Mouse (Mus musculus) thymus, adult 2 months (tissue): Measurements from ENCODE around the gene Arhgap10. TPM values are rescaled to one million over a fixed set of nuclear protein-coding genes. Genes with fewer than 3 reads are reported as not detected.

ENCODE experiments used
- DNase-seq: peaks from one replicate; pipeline ENCODE4 v3.0.0; 2021
- H3K27ac ChIP-seq: fragments of 200-500 bp; 2 replicates; pipeline ENCODE4 v1.5.1; 2012; ENCODE audit warnings: low read length, control low read depth; ENCODE audit not compliant: control insufficient read depth, insufficient read depth
- H3K27me3 ChIP-seq: fragments of 200-500 bp; 2 replicates; pipeline ENCODE4 v1.6.1; 2012; ENCODE audit warnings: mild to moderate bottlenecking, low read length, moderate library complexity, mixed read lengths; ENCODE audit not compliant: control insufficient read depth, insufficient read depth
- H3K36me3 ChIP-seq: fragments of 200-500 bp; 2 replicates; pipeline ENCODE4 v1.6.1; 2012; ENCODE audit warnings: mild to moderate bottlenecking, low read length, moderate library complexity; ENCODE audit not compliant: control insufficient read depth, insufficient read depth
- H3K4me1 ChIP-seq: fragments of 200-500 bp; replicated peaks from 2 replicates; pipeline ENCODE4 v1.6.1; 2012; ENCODE audit warnings: low read length; ENCODE audit not compliant: control insufficient read depth, insufficient read depth
- H3K4me3 ChIP-seq: fragments of 200-500 bp; 2 replicates; pipeline ENCODE4 v1.5.1; 2012; ENCODE audit warnings: mild to moderate bottlenecking, low read length, control low read depth, moderate library complexity; ENCODE audit not compliant: control insufficient read depth, insufficient read depth
- CTCF ChIP-seq: fragments of 200-500 bp; IDR thresholded peaks from 2 replicates; pipeline ENCODE4 v1.5.1; 2012; ENCODE audit warnings: mild to moderate bottlenecking, control low read depth, low read length, moderate library complexity, borderline replicate concordance; ENCODE audit not compliant: control insufficient read depth, poor library complexity, insufficient read depth; ENCODE audit errors: extremely low read depth
- POLR2A ChIP-seq: fragments of 200-500 bp; IDR thresholded peaks from 2 replicates; pipeline ENCODE4 v1.6.1; 2012; ENCODE audit warnings: mild to moderate bottlenecking, low read length, control low read depth, moderate library complexity; ENCODE audit not compliant: control insufficient read depth, poor library complexity, insufficient read depth; ENCODE audit errors: extremely low read depth
- WGBS: fragments of 180-500 bp; shearing (Covaris S2); methylation state at CpG from one replicate; pipeline ENCODE4 v1.1.7; 2018; 5-methylcytosine and 5-hydroxymethylcytosine counted together
- polyA plus RNA-seq: library from polyadenylated mRNA; depleted of rRNA; stranded (reverse); fragments of >200 nt; gene quantifications from 2 replicates; pipeline ENCODE4 v1.2.3, GENCODE M21; 2012

Gene Arhgap10
- polyA plus RNA-seq, 1 experiment, result 12.9 TPM

GRCm38 (mm10) chr8:77241381-77241780 lies 276.4 kb downstream of the Arhgap10 start:
- no peak overlapping the region for H3K27ac ChIP-seq
- no peak for DNase-seq
- WGBS, result 94% methylated on average over 3 of the region's 3 CpGs
- H3K4me1 ChIP-seq, result no peaks in the 10 kb centered on the region
- no peaks in the 10 kb centered on the region for H3K36me3 ChIP-seq
- H3K4me3 ChIP-seq, result no peak overlapping the region
- H3K27me3 ChIP-seq, result no peaks in the 10 kb centered on the region
- TF ChIP-seq CTCF (no peak), POLR2A (no peak)

GRCm38 (mm10) chr8:77239462-77239861 lies 278.3 kb downstream of the Arhgap10 start:
- no peaks in the 10 kb centered on the region for H3K36me3 ChIP-seq
- H3K27me3 ChIP-seq, result no peaks in the 10 kb centered on the region
- H3K27ac ChIP-seq, result no peak overlapping the region
- DNase-seq, result no peak
- no peaks in the 10 kb centered on the region for H3K4me1 ChIP-seq
- H3K4me3 ChIP-seq, result no peak overlapping the region
- no peak for TF ChIP-seq CTCF
- no peak for TF ChIP-seq POLR2A

GRCm38 (mm10) chr8:77236701-77237100 lies 281.1 kb downstream of the Arhgap10 start:
- H3K27me3 ChIP-seq, result no peaks in the 10 kb centered on the region
- no peak overlapping the region for H3K27ac ChIP-seq
- DNase-seq, result no peak
- TF ChIP-seq POLR2A (no peak), CTCF (no peak)
- H3K4me3 ChIP-seq, result no peak overlapping the region
- 98% methylated on average over 1 of the region's 1 CpGs for WGBS
- no peaks in the 10 kb centered on the region for H3K36me3 ChIP-seq
- H3K4me1 ChIP-seq, result no peaks in the 10 kb centered on the region

- TF ChIP-seq CTCF, result no peak
- no peak for TF ChIP-seq POLR2A
- no peak for DNase-seq
- H3K27ac ChIP-seq, result no peak overlapping the region
Observed at GRCm38 (mm10) chr8:77232411-77232810, 285.3 kb downstream of the Arhgap10 start.

DNA sequence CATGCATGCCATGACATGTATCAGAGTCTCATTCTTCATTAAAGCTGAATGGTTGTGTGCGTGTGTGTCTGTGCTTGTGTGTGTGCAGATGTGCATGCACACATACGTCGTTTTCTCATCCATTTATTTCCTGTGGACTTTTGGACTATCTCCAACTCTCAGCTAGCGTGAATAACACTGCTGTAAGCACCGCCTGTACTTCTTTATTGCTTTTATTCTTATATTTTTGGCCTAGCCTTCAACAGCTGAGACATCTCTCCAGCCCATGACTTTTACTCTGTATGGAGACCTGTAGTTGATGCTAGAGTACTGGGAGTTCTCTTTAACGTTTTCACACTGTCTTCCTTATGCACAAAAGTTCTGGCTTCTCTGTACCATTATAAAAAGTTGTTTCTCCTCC lies 285.9 kb downstream of the Arhgap10 start:
- WGBS, result 86% methylated on average over 6 of the region's 6 CpGs
- TF ChIP-seq POLR2A, result no peak
- TF ChIP-seq CTCF, result no peak

More at GRCm38 (mm10) chr8:77232411-77232810, 285.3 kb downstream of the Arhgap10 start:
- H3K36me3 ChIP-seq, result no peaks in the 10 kb centered on the region
- WGBS, result 93% methylated on average over 3 of the region's 3 CpGs
- no peak overlapping the region for H3K4me3 ChIP-seq
- H3K27me3 ChIP-seq, result no peaks in the 10 kb centered on the region
- H3K4me1 ChIP-seq, result no peaks in the 10 kb centered on the region; the same call in 1 of the 2 replicates

DNA sequence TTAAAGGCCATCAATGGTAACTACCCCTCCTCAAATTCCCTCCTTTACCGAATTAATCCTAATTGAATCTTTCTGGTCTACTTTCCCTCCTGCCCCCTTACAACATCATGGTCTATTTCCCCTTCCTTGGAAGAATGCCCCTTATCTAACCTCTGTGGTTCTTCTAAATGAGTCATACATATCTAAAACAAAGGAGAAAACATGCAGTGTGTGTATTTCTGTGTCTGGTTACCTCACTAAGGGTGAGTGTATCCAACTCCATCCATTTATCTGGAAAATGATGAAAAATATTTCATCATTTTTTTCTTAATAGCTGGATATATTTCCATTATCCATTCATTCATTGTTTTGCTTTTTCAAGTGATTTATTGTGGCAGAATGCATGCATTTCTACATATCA lies 286.5 kb downstream of the Arhgap10 start:
- no peak for DNase-seq
- no peak for TF ChIP-seq CTCF
- no peak for TF ChIP-seq POLR2A
- H3K4me1 ChIP-seq, result no peaks in the 10 kb centered on the region; the same call in 1 of the 2 replicates
- H3K4me3 ChIP-seq, result no peak overlapping the region
- H3K27me3 ChIP-seq, result no peaks in the 10 kb centered on the region
- H3K36me3 ChIP-seq, result no peaks in the 10 kb centered on the region
- WGBS, result 93% methylated on average over 1 of the region's 1 CpGs
- no peak overlapping the region for H3K27ac ChIP-seq

More for the DNA sequence above, 285.9 kb downstream of the Arhgap10 start:
- Histone ChIP-seq H3K4me3 (no peak overlapping the region), H3K27ac (no peak overlapping the region), H3K36me3 (no peaks in the 10 kb centered on the region), H3K4me1 (no peaks in the 10 kb centered on the region; the same call in 1 of the 2 replicates), H3K27me3 (no peaks in the 10 kb centered on the region)
- no peak for DNase-seq

DNA sequence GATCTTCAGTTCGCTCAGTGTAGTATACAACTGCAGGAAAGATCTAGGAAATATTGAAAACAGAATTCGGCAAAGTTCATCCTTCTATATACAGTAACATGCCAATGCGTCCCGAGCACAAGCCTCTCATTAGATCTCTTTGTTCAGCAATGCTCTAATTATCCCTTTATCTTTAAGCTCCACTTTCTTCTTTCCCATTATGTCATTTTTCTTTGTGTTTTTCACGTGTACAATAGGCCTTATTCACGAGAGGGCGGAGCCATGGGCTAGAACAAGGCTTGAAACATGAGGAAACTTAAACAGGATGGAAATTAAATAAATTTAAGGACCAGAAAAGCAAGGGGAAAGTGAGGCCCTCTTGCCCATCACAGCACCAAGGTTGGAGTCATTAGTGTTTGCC lies 289.1 kb downstream of the Arhgap10 start:
- TF ChIP-seq POLR2A (no peak), CTCF (no peak)
- 92% methylated on average over 7 of the region's 7 CpGs for WGBS
- no peaks in the 10 kb centered on the region for H3K36me3 ChIP-seq
- H3K4me1 ChIP-seq, result no peaks in the 10 kb centered on the region; the same call in 1 of the 2 replicates
- no peak overlapping the region for H3K27ac ChIP-seq
- no peaks in the 10 kb centered on the region for H3K27me3 ChIP-seq
- DNase-seq, result no peak
- no peak overlapping the region for H3K4me3 ChIP-seq
